Mouse (Mus musculus) frontal cortex, postnatal 36 days (tissue): ENCODE measurements around the gene Scamp5.

Source experiments
- DNase-seq, 2 experiments: peaks; one replicate each; pipeline ENCODE4 v3.0.0; 2022; ENCODE audit warnings: low spot score in 2 of 2

Gene Scamp5

GRCm38 (mm10) chr9:57467896-57468549 lies at the start of gene Scamp5:
Scamp5 (minus strand) TSS chr9:57468060.
- peak; percentile 82 to 93 for DNase-seq

GRCm38 (mm10) chr9:57517113-57517512 lies 49.3 kb upstream of the Scamp5 start:
- DNase-seq, result peak; percentile 60 to 74

- DNase-seq, result no peak
Observed at GRCm38 (mm10) chr9:57510577-57510976, 42.7 kb upstream of the Scamp5 start.

GRCm38 (mm10) chr9:57505700-57506099 lies 37.8 kb upstream of the Scamp5 start:
- peak; percentile 59 to 63 for DNase-seq

GRCm38 (mm10) chr9:57504891-57505290 lies 37.0 kb upstream of the Scamp5 start:
- no peak for DNase-seq

- DNase-seq, result peak in 1 of 2 experiments; percentile 67
Observed at GRCm38 (mm10) chr9:57504381-57504700, 36.5 kb upstream of the Scamp5 start.

GRCm38 (mm10) chr9:57503622-57504380 lies 35.9 kb upstream of the Scamp5 start, which contains the start of gene Rpp25:
Rpp25 (plus strand) TSS chr9:57504026.
- peak in 1 of 2 experiments; percentile 58 for DNase-seq

GRCm38 (mm10) chr9:57502911-57503621 lies 35.2 kb upstream of the Scamp5 start:
- DNase-seq, result peak in 1 of 2 experiments; percentile 39

GRCm38 (mm10) chr9:57501861-57502260 lies 34.0 kb upstream of the Scamp5 start:
- DNase-seq, result peak; percentile 44 to 58

- DNase-seq, result peak in 1 of 2 experiments; percentile 62
Observed at GRCm38 (mm10) chr9:57501452-57501851, 33.6 kb upstream of the Scamp5 start.

- no peak for DNase-seq
Observed at GRCm38 (mm10) chr9:57498536-57498935, 30.7 kb upstream of the Scamp5 start.

GRCm38 (mm10) chr9:57497236-57497635 lies 29.4 kb upstream of the Scamp5 start:
- no peak for DNase-seq

GRCm38 (mm10) chr9:57494970-57495369 lies 27.1 kb upstream of the Scamp5 start:
- DNase-seq, result no peak

- DNase-seq, result no peak
Observed at GRCm38 (mm10) chr9:57493532-57493931, 25.7 kb upstream of the Scamp5 start.

GRCm38 (mm10) chr9:57487807-57488206 lies 19.9 kb upstream of the Scamp5 start:
- DNase-seq, result no peak

GRCm38 (mm10) chr9:57485774-57486173 lies 17.9 kb upstream of the Scamp5 start:
- peak; percentile 85 to 90 for DNase-seq

- peak; percentile 34 to 42 for DNase-seq
Observed at GRCm38 (mm10) chr9:57468914-57469313, 1.1 kb upstream of the Scamp5 start.

- peak; percentile 51 to 55 for DNase-seq
Observed at GRCm38 (mm10) chr9:57467271-57467771, 539 bp downstream of the Scamp5 start.

GRCm38 (mm10) chr9:57466101-57466500 lies 1.8 kb downstream of the Scamp5 start:
- no peak for DNase-seq

GRCm38 (mm10) chr9:57462866-57463265 lies 5.0 kb downstream of the Scamp5 start:
- DNase-seq, result no peak

GRCm38 (mm10) chr9:57459707-57460106 lies 8.2 kb downstream of the Scamp5 start:
- no peak for DNase-seq

- no peak for DNase-seq
Observed at GRCm38 (mm10) chr9:57453516-57453915, 14.3 kb downstream of the Scamp5 start.
